Mouse (Mus musculus): ENCODE results near the gene BC030499. TPM values are rescaled to one million over a fixed set of nuclear protein-coding genes. Genes with fewer than 3 reads are reported as not detected.
A peak's percentile ranks its signal among the peaks of the same experiment; 100 is the strongest.

The BC030499 gene
- polyA plus RNA-seq, 1 experiment from 2014 or later: 0.26 TPM

GRCm38 (mm10) chr11:78313662-78314061, 23.0 kb downstream of the BC030499 start:
- Histone ChIP-seq H3K4me2 (no peak overlapping the region), H3K4me3 (replicated peaks) (no peak overlapping the region), H3K27me3 (replicated peaks) (no peaks in the 10 kb centered on the region), H3K36me3 (peaks cover 50% of the 10 kb centered on the region), H3K4me1 (no peaks in the 10 kb centered on the region), H3K9me3 (no peaks in the 10 kb centered on the region), H3K27ac (no peak overlapping the region), H3K9ac (no peak overlapping the region)
- no peak for ATAC-seq (ENCODE audit: insufficient read depth, low FRiP score, low read depth)
- 97% methylated on average over 2 of the region's 2 CpGs for WGBS

- no peaks in the 10 kb centered on the region for H3K27me3 ChIP-seq (replicated peaks)
- no peak overlapping the region for H3K9ac ChIP-seq
- 95% methylated on average over 2 of the region's 2 CpGs for WGBS
- no peak overlapping the region for H3K4me2 ChIP-seq
- ATAC-seq (ENCODE audit: insufficient read depth, low FRiP score, low read depth): no peak
- H3K4me3 ChIP-seq (replicated peaks): no peak overlapping the region
- H3K27ac ChIP-seq: no peak overlapping the region
- H3K4me1 ChIP-seq: peaks cover 13% of the 10 kb centered on the region; the same call in 1 of the 2 replicates
- H3K9me3 ChIP-seq: no peaks in the 10 kb centered on the region
- peaks cover 51% of the 10 kb centered on the region for H3K36me3 ChIP-seq
These were observed 27.8 kb downstream of the BC030499 start for GRCm38 (mm10) chr11:78318411-78318810.

- no peak for ATAC-seq (ENCODE audit: insufficient read depth, low FRiP score, low read depth)
- Histone ChIP-seq H3K36me3 (peaks cover 29% of the 10 kb centered on the region), H3K27ac (peak overlapping the region; percentile 59; the same call in 1 of the 2 replicates), H3K9ac (no peak overlapping the region), H3K4me1 (peaks cover 15% of the 10 kb centered on the region; the same call in 1 of the 2 replicates), H3K27me3 (replicated peaks) (no peaks in the 10 kb centered on the region), H3K4me3 (replicated peaks) (no peak overlapping the region), H3K9me3 (no peaks in the 10 kb centered on the region), H3K4me2 (peak overlapping the region; percentile 43)
- WGBS: 43% methylated on average over 2 of the region's 2 CpGs
These were observed 31.6 kb downstream of the BC030499 start for GRCm38 (mm10) chr11:78322076-78322831.

- peak; percentile 99 for ATAC-seq (ENCODE audit: insufficient read depth, low FRiP score, low read depth)
- WGBS: 5% methylated on average over 15 of the region's 15 CpGs
- no peaks in the 10 kb centered on the region for H3K27me3 ChIP-seq (replicated peaks)
- H3K4me3 ChIP-seq (replicated peaks): peak within 1 kb of the TSS; percentile 25
- H3K9ac ChIP-seq: no peak within 1 kb of the TSS
- H3K9me3 ChIP-seq: no peaks in the 10 kb centered on the region
- peaks cover 15% of the 10 kb centered on the region; the same call in 1 of the 2 replicates for H3K4me1 ChIP-seq
- peaks cover 23% of the 10 kb centered on the region for H3K36me3 ChIP-seq
- H3K27ac ChIP-seq: peak within 1 kb of the TSS; percentile 69
- H3K4me2 ChIP-seq: peak within 1 kb of the TSS; percentile 43
These were observed 32.2 kb downstream of the BC030499 start, which contains the start of gene Aldoc for GRCm38 (mm10) chr11:78322860-78323259. Gene Aldoc (plus strand): TSS chr11:78322968.

GRCm38 (mm10) chr11:78324000-78324785, 33.6 kb downstream of the BC030499 start:
- Histone ChIP-seq H3K9me3 (no peaks in the 10 kb centered on the region), H3K4me3 (replicated peaks) (no peak overlapping the region), H3K4me1 (peaks cover 20% of the 10 kb centered on the region), H3K27me3 (replicated peaks) (no peaks in the 10 kb centered on the region), H3K9ac (no peak overlapping the region), H3K36me3 (peaks cover 13% of the 10 kb centered on the region), H3K27ac (no peak overlapping the region), H3K4me2 (no peak overlapping the region)
- 83% methylated on average over 15 of the region's 15 CpGs for WGBS
- no peak for ATAC-seq (ENCODE audit: insufficient read depth, low FRiP score, low read depth)

GRCm38 (mm10) chr11:78324965-78325364, 34.3 kb downstream of the BC030499 start:
- H3K4me2 ChIP-seq: no peak overlapping the region
- H3K4me1 ChIP-seq: peaks cover 23% of the 10 kb centered on the region
- H3K36me3 ChIP-seq: peaks cover 8% of the 10 kb centered on the region; the same call in 1 of the 2 replicates
- no peaks in the 10 kb centered on the region for H3K9me3 ChIP-seq
- no peak overlapping the region for H3K27ac ChIP-seq
- no peak overlapping the region for H3K9ac ChIP-seq
- ATAC-seq (ENCODE audit: insufficient read depth, low FRiP score, low read depth): no peak
- WGBS: 94% methylated on average over 12 of the region's 12 CpGs
- no peaks in the 10 kb centered on the region for H3K27me3 ChIP-seq (replicated peaks)
- H3K4me3 ChIP-seq (replicated peaks): no peak overlapping the region

- Histone ChIP-seq H3K36me3 (no peaks in the 10 kb centered on the region), H3K9me3 (no peaks in the 10 kb centered on the region), H3K4me3 (replicated peaks) (no peak overlapping the region), H3K27me3 (replicated peaks) (no peaks in the 10 kb centered on the region), H3K4me1 (peaks cover 20% of the 10 kb centered on the region), H3K27ac (no peak overlapping the region), H3K4me2 (no peak overlapping the region), H3K9ac (no peak overlapping the region)
- WGBS: 89% methylated on average over 4 of the region's 4 CpGs
- no peak for ATAC-seq (ENCODE audit: insufficient read depth, low FRiP score, low read depth)
These were observed 36.6 kb downstream of the BC030499 start for GRCm38 (mm10) chr11:78327215-78327614.

GRCm38 (mm10) chr11:78327634-78328511, 37.2 kb downstream of the BC030499 start, which contains the start of gene Pigs:
Gene Pigs (plus strand): TSS chr11:78328415.
- Histone ChIP-seq H3K27ac (peak within 1 kb of the TSS; percentile 62; the same call in 1 of the 2 replicates), H3K27me3 (replicated peaks) (no peaks in the 10 kb centered on the region), H3K36me3 (peaks cover 2% of the 10 kb centered on the region; the same call in 1 of the 2 replicates), H3K4me2 (peak within 1 kb of the TSS; percentile 94), H3K4me1 (peaks cover 16% of the 10 kb centered on the region; the same call in 1 of the 2 replicates), H3K9ac (peak within 1 kb of the TSS; percentile 85), H3K9me3 (no peaks in the 10 kb centered on the region), H3K4me3 (replicated peaks) (peak within 1 kb of the TSS; percentile 84)
- 11% methylated on average over 37 of the region's 37 CpGs for WGBS
- ATAC-seq (ENCODE audit: insufficient read depth, low FRiP score, low read depth): peak; percentile 95

GRCm38 (mm10) chr11:78328512-78329056, 37.9 kb downstream of the BC030499 start:
- under 1% methylated on average over 41 of the region's 41 CpGs for WGBS
- no peak overlapping the region for H3K27ac ChIP-seq
- peak; percentile 67 for ATAC-seq (ENCODE audit: insufficient read depth, low FRiP score, low read depth)

GRCm38 (mm10) chr11:78332676-78333075, 42.0 kb downstream of the BC030499 start:
- no peak for ATAC-seq (ENCODE audit: insufficient read depth, low FRiP score, low read depth)
- Histone ChIP-seq H3K36me3 (peaks cover 11% of the 10 kb centered on the region), H3K4me2 (no peak overlapping the region)

More at GRCm38 (mm10) chr11:78328512-78329056, 37.9 kb downstream of the BC030499 start:
- H3K9me3 ChIP-seq: no peaks in the 10 kb centered on the region
- peak overlapping the region; percentile 85 for H3K9ac ChIP-seq
- no peaks in the 10 kb centered on the region for H3K27me3 ChIP-seq (replicated peaks)
- peak overlapping the region; percentile 84 for H3K4me3 ChIP-seq (replicated peaks)
- H3K36me3 ChIP-seq: peaks cover 3% of the 10 kb centered on the region; the same call in 1 of the 2 replicates
- peaks cover 8% of the 10 kb centered on the region; the same call in 1 of the 2 replicates for H3K4me1 ChIP-seq
- H3K4me2 ChIP-seq: peak overlapping the region; percentile 94

GRCm38 (mm10) chr11:78333992-78334391, 43.4 kb downstream of the BC030499 start:
- Histone ChIP-seq H3K4me2 (no peak overlapping the region), H3K36me3 (peaks cover 16% of the 10 kb centered on the region), H3K9me3 (no peaks in the 10 kb centered on the region), H3K27ac (no peak overlapping the region), H3K4me1 (peaks cover 4% of the 10 kb centered on the region; the same call in 1 of the 2 replicates), H3K9ac (no peak overlapping the region), H3K27me3 (replicated peaks) (no peaks in the 10 kb centered on the region), H3K4me3 (replicated peaks) (no peak overlapping the region)
- WGBS: 88% methylated on average over 5 of the region's 5 CpGs
- ATAC-seq (ENCODE audit: insufficient read depth, low FRiP score, low read depth): no peak

More at GRCm38 (mm10) chr11:78332676-78333075, 42.0 kb downstream of the BC030499 start:
- 93% methylated on average over 12 of the region's 12 CpGs for WGBS
- Histone ChIP-seq H3K27ac (no peak overlapping the region), H3K9me3 (no peaks in the 10 kb centered on the region), H3K9ac (no peak overlapping the region), H3K27me3 (replicated peaks) (no peaks in the 10 kb centered on the region), H3K4me1 (peaks cover 7% of the 10 kb centered on the region; the same call in 1 of the 2 replicates), H3K4me3 (replicated peaks) (no peak overlapping the region)
